Mouse (Mus musculus) testis, adult 2 months (tissue): Measurements from ENCODE around the gene Sh2b2.

Experiments
- CTCF ChIP-seq: fragments of 200-500 bp; IDR thresholded peaks from 2 replicates; pipeline ENCODE4 v1.5.1; 2012; ENCODE audit warnings: low read depth, mild to moderate bottlenecking, inconsistent platforms, low read length, moderate library complexity; ENCODE audit not compliant: control insufficient read depth, insufficient read depth, insufficient replicate concordance
- POLR2A ChIP-seq: fragments of 200-500 bp; IDR thresholded peaks from 2 replicates; pipeline ENCODE4 v1.6.1; 2012; ENCODE audit warnings: low read depth, mild to moderate bottlenecking, inconsistent platforms, low read length, moderate library complexity; ENCODE audit not compliant: control insufficient read depth

DNA sequence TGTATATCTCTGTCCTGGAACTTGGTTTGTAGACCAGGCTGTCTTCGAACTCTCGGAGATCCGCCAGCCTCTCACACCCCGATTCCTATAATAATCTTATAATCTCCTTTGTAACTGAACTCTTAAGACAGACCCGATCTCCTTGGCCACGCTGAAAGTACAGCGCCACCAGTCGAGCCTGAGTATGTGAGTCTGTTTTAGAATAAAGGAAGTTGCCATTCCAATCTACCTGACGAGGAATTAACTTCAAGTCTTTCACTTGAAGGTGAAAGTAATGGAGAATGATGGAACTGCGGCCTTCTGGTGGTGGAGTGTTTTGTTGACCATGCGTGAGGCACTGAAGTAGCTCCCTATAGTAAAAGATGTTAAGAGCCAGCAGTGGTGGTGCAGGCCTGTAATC, 46.8 kb downstream of the Sh2b2 start:
- no peak for TF ChIP-seq POLR2A
- no peak for TF ChIP-seq CTCF
